29 mouse cellular contexts compared by ENCODE assay signal in the genomic region with DNA sequence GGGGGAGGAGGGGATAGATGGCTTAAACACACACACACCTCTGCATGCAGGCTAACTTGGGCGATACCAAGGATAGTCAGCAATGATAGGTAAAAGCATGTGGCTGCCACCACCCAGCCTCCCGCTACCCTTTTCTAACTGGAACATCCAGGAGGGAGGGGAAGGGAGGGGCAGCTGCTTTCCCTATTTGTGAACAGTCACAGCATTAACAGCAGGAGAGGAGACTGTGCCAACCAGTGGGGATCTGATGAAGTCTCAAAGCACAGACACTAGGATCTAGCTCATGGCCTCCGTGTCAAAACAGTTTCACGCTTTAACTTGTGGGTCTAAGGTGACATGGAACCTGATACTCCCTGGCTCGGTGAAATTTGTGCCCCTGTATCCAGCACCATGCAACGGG. TPM values are rescaled to one million over a fixed set of nuclear protein-coding genes. Genes with fewer than 3 reads are reported as not detected.
"Had no signal": no experiment of that assay in that cellular context is flagged by ENCODE, and none has a peak within 500 bp of the region (broad histone marks: within the 10 kb centered on the region; RNA-seq: fewer than 3 reads in every experiment).

No protein-coding gene starts in this region.

- H3K36me3 ChIP-seq: heart, embryonic 10.5 days; heart, embryonic 12.5 days; hindbrain, embryonic 10.5 days; hindbrain, embryonic 13.5 days; hindbrain, embryonic 15.5 days; intestine, embryonic 15.5 days; limb, embryonic 10.5 days; limb, embryonic 12.5 days; liver, embryonic 13.5 days; liver, embryonic 15.5 days had no signal

- H3K9ac ChIP-seq: heart, embryonic 12.5 days; hindbrain, embryonic 13.5 days; hindbrain, embryonic 15.5 days; intestine, embryonic 15.5 days; limb, embryonic 12.5 days; liver, embryonic 13.5 days; liver, embryonic 15.5 days had no signal

- H3K4me1 ChIP-seq: heart, embryonic 10.5 days; heart, embryonic 12.5 days; intestine, embryonic 15.5 days; limb, embryonic 10.5 days; limb, embryonic 12.5 days; liver, embryonic 13.5 days; liver, embryonic 15.5 days had no signal

- DNase-seq: gastrocnemius, adult 2 months; gastrocnemius, postnatal 10 days; gastrocnemius, postnatal 25 days; heart, adult 18-20 months; heart, postnatal 10 days; heart, postnatal 4 days; kidney, adult 18-20 months; kidney, adult 8-10 months; kidney, postnatal 10 days; kidney, postnatal 25 days; kidney, postnatal 4 days; liver; liver, embryonic 13.5 days had no signal

- H3K9me3 ChIP-seq: hindbrain, embryonic 15.5 days; intestine, embryonic 15.5 days; limb, embryonic 10.5 days; liver, embryonic 13.5 days; liver, embryonic 15.5 days had no signal

- H3K4me2 ChIP-seq: heart, embryonic 12.5 days; hindbrain, embryonic 13.5 days; hindbrain, embryonic 15.5 days; intestine, embryonic 15.5 days; limb, embryonic 12.5 days; liver, embryonic 11.5 days; liver, embryonic 13.5 days; liver, embryonic 15.5 days had no signal

- ATAC-seq: inflammation-experienced regulatory T-cells, adult 6 months; intestine, embryonic 15.5 days; intestine, postnatal 0 days had no signal

- H3K27me3 ChIP-seq: hindbrain, embryonic 13.5 days; hindbrain, embryonic 15.5 days; intestine, embryonic 15.5 days; limb, embryonic 12.5 days; liver, embryonic 13.5 days; liver, embryonic 15.5 days had no signal

- H3K27ac ChIP-seq: gastrocnemius, adult 2 months; heart, embryonic 10.5 days; hindbrain, embryonic 10.5 days; hindbrain, embryonic 13.5 days; hindbrain, embryonic 15.5 days; intestine, embryonic 15.5 days; layer of hippocampus, adult 2 months; left cerebral cortex, adult 2 months; limb, embryonic 10.5 days; limb, embryonic 12.5 days; liver, embryonic 13.5 days; liver, embryonic 15.5 days had no signal

- H3K4me3 ChIP-seq: gastrocnemius, adult 2 months; heart, embryonic 10.5 days; heart, embryonic 12.5 days; hindbrain, embryonic 10.5 days; hindbrain, embryonic 13.5 days; hindbrain, embryonic 15.5 days; intestine, embryonic 15.5 days; layer of hippocampus, adult 2 months; left cerebral cortex, adult 2 months; limb, embryonic 10.5 days; limb, embryonic 12.5 days; liver, embryonic 13.5 days; liver, embryonic 15.5 days had no signal

RNA-seq across cellular contexts. Expression of gene Adgra1, which starts 23.9 kb away (rescaled TPM):
- total RNA-seq: granulocyte monocyte progenitor cell, adult 5-6 weeks; heart, postnatal 10 days had no signal
- polyA plus RNA-seq: heart, embryonic 16.5 days; inflammation-experienced regulatory T-cells, adult 6 months; limb, embryonic 10.5 days; limb, embryonic 12.5 days; liver, embryonic 13.5 days; liver, embryonic 15.5 days had no signal
